Mouse (Mus musculus) liver, embryonic 14.5 days (tissue): ENCODE data around the gene Tgfbr3.

Experiments
- CTCF ChIP-seq: IDR thresholded peaks from 2 replicates; pipeline ENCODE4 v1.5.1; 2016; ENCODE audit warnings: antibody characterized with exemption, low read depth, control low read depth
- EP300 ChIP-seq: IDR thresholded peaks from 2 replicates; pipeline ENCODE4 v1.6.1; 2016; ENCODE audit warnings: antibody characterized with exemption, low read depth

DNA sequence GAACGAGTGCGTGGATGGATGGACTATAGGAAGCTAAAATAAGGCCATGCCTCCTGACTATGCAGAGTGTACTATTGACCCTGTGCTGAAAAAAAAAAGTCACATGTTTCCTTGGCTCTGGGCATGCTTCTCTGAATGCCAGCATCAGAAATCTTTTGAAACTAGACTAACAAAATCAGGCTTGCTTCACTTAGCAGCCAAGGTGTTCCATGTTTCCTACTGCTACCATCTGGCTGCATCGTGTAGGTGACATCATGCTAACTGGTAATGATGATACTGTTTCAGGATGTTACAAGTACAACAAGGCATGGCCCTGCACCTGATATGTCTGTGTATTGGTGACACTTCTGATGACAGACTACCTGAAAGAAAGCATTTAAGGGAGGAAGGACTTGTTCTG, 189.8 kb downstream of the Tgfbr3 start:
- TF ChIP-seq CTCF (no peak), EP300 (no peak)
